Mouse (Mus musculus) hindbrain, embryonic 13.5 days (tissue): Measurements from ENCODE around the gene Vsx1. TPM values are rescaled to one million over a fixed set of nuclear protein-coding genes. Genes with fewer than 3 reads are reported as not detected.
A peak's percentile ranks its signal among the peaks of the same experiment; 100 is the strongest.

ENCODE experiments used
- ATAC-seq: fragments of 200-750 bp; cut with Nextera tagmentation; 2 replicates; pipeline ENCODE4 v1.8.0; 2017; ENCODE audit warnings: moderate TSS enrichment; ENCODE audit not compliant: low FRiP score
- H3K27ac ChIP-seq: fragments of 300-500 bp; sonication (generic); 2 replicates; pipeline ENCODE4 v1.5.1; 2015; ENCODE audit warnings: inconsistent platforms, mild to moderate bottlenecking, moderate library complexity
- H3K27me3 ChIP-seq: fragments of 300-500 bp; sonication (generic); 2 replicates; pipeline ENCODE4 v1.6.1; 2015; ENCODE audit warnings: mild to moderate bottlenecking, inconsistent platforms
- H3K36me3 ChIP-seq: fragments of 300-500 bp; sonication (generic); 2 replicates; pipeline ENCODE4 v1.6.1; 2015; ENCODE audit warnings: mild to moderate bottlenecking, inconsistent platforms
- H3K4me1 ChIP-seq: fragments of 300-500 bp; sonication (generic); replicated peaks from 2 replicates; pipeline ENCODE4 v1.6.1; 2015; ENCODE audit warnings: inconsistent platforms
- H3K4me2 ChIP-seq: fragments of 300-500 bp; sonication (generic); 2 replicates; pipeline ENCODE4 v1.6.1; 2015; ENCODE audit warnings: inconsistent platforms, mild to moderate bottlenecking, moderate library complexity
- H3K4me3 ChIP-seq: fragments of 300-500 bp; sonication (generic); 2 replicates; pipeline ENCODE4 v1.5.1; 2015; ENCODE audit warnings: mild to moderate bottlenecking, inconsistent platforms
- H3K9ac ChIP-seq: fragments of 300-500 bp; sonication (generic); 2 replicates; pipeline ENCODE4 v1.6.1; 2015; ENCODE audit warnings: mild to moderate bottlenecking, inconsistent platforms
- H3K9me3 ChIP-seq: fragments of 300-500 bp; sonication (generic); 2 replicates; pipeline ENCODE4 v1.6.1; 2016; ENCODE audit warnings: inconsistent platforms
- WGBS: fragments of 180-500 bp; shearing (Covaris S2); methylation state at CpG from one replicate; pipeline ENCODE4 v1.1.7; 2015; 5-methylcytosine and 5-hydroxymethylcytosine counted together
- polyA plus RNA-seq: library from polyadenylated mRNA; unstranded; fragments of >200 nt; fragmentation: Nextera tagmentation; extraction: Ambion mirVana; gene quantifications from 2 replicates; pipeline ENCODE4 v1.2.1, GENCODE M21; 2015

Gene Vsx1
- polyA plus RNA-seq, 1 experiment from 2014 or later = 0.18 TPM

DNA sequence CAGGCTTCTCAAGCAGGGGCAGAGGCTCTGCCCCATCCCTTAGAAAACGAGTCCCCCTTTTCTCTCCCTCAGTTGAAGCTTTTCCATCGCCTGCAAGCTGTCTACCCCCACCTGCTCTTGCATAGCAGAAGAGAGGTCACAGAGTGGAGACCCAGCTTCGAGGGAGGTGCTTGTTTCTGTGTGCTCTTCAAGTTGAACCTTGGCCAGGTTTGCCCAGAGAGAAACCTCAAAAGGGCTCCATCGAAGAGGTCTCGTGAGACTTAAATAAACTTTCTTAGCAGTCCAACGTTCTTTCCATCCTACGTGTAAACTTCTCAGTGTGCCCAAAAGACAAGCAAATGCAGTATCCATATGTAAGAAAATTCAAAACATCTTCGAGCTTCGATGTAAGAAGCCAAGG lies 37.8 kb downstream of the Vsx1 start:
- Histone ChIP-seq H3K4me1 (peaks cover 40% of the 10 kb centered on the region), H3K27me3 (no peaks in the 10 kb centered on the region), H3K9ac (no peak overlapping the region), H3K4me3 (no peak overlapping the region), H3K36me3 (no peaks in the 10 kb centered on the region), H3K27ac (peak overlapping the region; percentile 37; the same call in 1 of the 2 replicates), H3K4me2 (no peak overlapping the region), H3K9me3 (no peaks in the 10 kb centered on the region)
- WGBS = 65% methylated on average over 9 of the region's 9 CpGs
- ATAC-seq = no peak

DNA sequence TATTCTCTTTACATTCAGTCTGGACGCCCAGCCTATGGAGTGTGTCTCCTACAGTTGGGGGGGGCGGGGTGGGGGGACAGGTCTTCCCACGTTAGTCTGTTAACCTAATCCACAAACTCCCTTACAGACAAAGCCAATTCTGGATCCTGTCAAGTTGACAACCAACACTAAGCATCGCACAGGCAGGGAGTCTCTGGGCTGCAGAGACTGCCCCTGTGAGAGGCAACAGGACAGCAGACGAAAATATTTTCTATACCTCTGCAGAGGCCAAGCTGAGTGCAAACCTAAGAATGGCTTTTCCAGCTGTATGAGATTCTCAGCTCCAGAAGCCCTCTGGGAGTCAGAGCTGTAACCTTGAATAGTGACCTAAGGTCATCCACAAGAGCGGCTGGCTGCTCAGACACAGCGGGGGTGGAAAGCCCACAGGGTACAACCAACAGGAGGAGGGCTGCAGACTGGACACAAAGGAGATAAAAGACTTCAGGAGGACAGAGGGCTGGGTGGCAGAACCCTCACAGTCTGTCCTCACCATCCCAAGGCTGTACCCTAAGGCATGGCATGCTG lies 38.6 kb downstream of the Vsx1 start:
- H3K4me1 ChIP-seq = peaks cover 45% of the 10 kb centered on the region
- no peak overlapping the region for H3K9ac ChIP-seq
- H3K9me3 ChIP-seq = no peaks in the 10 kb centered on the region
- 7% methylated on average over 7 of the region's 7 CpGs for WGBS
- H3K36me3 ChIP-seq = no peaks in the 10 kb centered on the region
- ATAC-seq = peak; percentile 22; the same call in 1 of the 2 replicates
- no peak overlapping the region for H3K4me3 ChIP-seq
- no peak overlapping the region for H3K4me2 ChIP-seq
- H3K27me3 ChIP-seq = no peaks in the 10 kb centered on the region
- peak overlapping the region; percentile 37 for H3K27ac ChIP-seq

DNA sequence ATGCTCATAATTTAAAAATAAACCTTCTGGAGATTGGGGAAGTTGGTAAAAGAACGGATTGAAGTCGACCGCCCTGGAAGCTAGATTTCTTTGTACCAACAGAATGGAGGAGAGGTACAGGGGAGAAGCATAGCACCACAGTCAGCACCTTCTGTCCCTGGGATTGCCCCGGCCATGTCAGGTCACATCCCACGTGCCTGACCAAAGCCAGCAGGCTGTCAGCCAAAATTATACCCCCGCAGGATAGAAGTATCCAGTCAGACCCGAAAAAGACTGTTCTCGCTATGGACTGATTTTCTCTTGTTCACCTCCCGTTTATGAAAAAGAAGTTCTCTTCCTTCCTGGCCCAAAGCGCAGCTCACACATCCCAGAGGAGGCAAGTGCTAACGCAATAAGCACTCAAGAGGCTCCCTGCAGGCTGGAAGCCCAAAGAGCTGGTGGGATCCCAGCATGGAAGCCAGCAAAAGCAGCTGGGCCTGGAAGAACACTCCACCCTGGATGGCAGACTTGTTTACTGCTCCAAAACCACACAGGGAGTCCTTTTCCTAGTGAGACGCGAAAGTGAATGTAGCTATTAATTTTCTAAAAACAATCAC lies 40.8 kb downstream of the Vsx1 start:
- no peak for ATAC-seq
- Histone ChIP-seq H3K36me3 (no peaks in the 10 kb centered on the region), H3K4me2 (no peak overlapping the region), H3K4me1 (peaks cover 54% of the 10 kb centered on the region), H3K27me3 (no peaks in the 10 kb centered on the region), H3K4me3 (no peak overlapping the region), H3K9ac (no peak overlapping the region), H3K27ac (peak overlapping the region; percentile 67), H3K9me3 (no peaks in the 10 kb centered on the region)
- WGBS = 56% methylated on average over 13 of the region's 13 CpGs

- WGBS = 66% methylated on average over 14 of the region's 14 CpGs
- ATAC-seq = no peak
- Histone ChIP-seq H3K4me3 (no peak overlapping the region), H3K9me3 (no peaks in the 10 kb centered on the region), H3K4me1 (peaks cover 56% of the 10 kb centered on the region), H3K9ac (no peak overlapping the region), H3K27me3 (no peaks in the 10 kb centered on the region), H3K4me2 (no peak overlapping the region), H3K27ac (no peak overlapping the region), H3K36me3 (no peaks in the 10 kb centered on the region)
These were observed 41.4 kb downstream of the Vsx1 start for GRCm38 (mm10) chr2:150647681-150648299.

- Histone ChIP-seq H3K27ac (peak overlapping the region; percentile 95), H3K36me3 (no peaks in the 10 kb centered on the region), H3K4me1 (peaks cover 63% of the 10 kb centered on the region), H3K4me3 (no peak overlapping the region), H3K4me2 (no peak overlapping the region), H3K9me3 (no peaks in the 10 kb centered on the region), H3K9ac (no peak overlapping the region), H3K27me3 (no peaks in the 10 kb centered on the region)
- WGBS = 84% methylated on average over 8 of the region's 8 CpGs
- ATAC-seq = no peak
These were observed 42.6 kb downstream of the Vsx1 start for GRCm38 (mm10) chr2:150646411-150647121.

GRCm38 (mm10) chr2:150645225-150645624 lies 43.9 kb downstream of the Vsx1 start:
- no peaks in the 10 kb centered on the region for H3K9me3 ChIP-seq
- ATAC-seq = no peak
- peak overlapping the region; percentile 95 for H3K27ac ChIP-seq
- H3K36me3 ChIP-seq = peaks cover 5% of the 10 kb centered on the region; the same call in 1 of the 2 replicates
- H3K4me3 ChIP-seq = no peak overlapping the region
- no peaks in the 10 kb centered on the region for H3K27me3 ChIP-seq
- H3K4me1 ChIP-seq = peaks cover 52% of the 10 kb centered on the region
- WGBS = 91% methylated on average over 4 of the region's 4 CpGs
- H3K4me2 ChIP-seq = no peak overlapping the region
- no peak overlapping the region for H3K9ac ChIP-seq

GRCm38 (mm10) chr2:150643726-150644415 lies 45.3 kb downstream of the Vsx1 start:
- peak overlapping the region; percentile 95 for H3K27ac ChIP-seq
- H3K9me3 ChIP-seq = no peaks in the 10 kb centered on the region
- H3K9ac ChIP-seq = 0 out of 2 replicates have a peak overlapping the region, but pooled peaks have one; percentile 29
- peaks cover 7% of the 10 kb centered on the region; the same call in 1 of the 2 replicates for H3K36me3 ChIP-seq
- no peak overlapping the region for H3K4me3 ChIP-seq
- 26% methylated on average over 8 of the region's 8 CpGs for WGBS
- peaks cover 42% of the 10 kb centered on the region for H3K4me1 ChIP-seq
- peak; percentile 99 for ATAC-seq
- no peaks in the 10 kb centered on the region for H3K27me3 ChIP-seq
- peak overlapping the region; percentile 30 for H3K4me2 ChIP-seq

DNA sequence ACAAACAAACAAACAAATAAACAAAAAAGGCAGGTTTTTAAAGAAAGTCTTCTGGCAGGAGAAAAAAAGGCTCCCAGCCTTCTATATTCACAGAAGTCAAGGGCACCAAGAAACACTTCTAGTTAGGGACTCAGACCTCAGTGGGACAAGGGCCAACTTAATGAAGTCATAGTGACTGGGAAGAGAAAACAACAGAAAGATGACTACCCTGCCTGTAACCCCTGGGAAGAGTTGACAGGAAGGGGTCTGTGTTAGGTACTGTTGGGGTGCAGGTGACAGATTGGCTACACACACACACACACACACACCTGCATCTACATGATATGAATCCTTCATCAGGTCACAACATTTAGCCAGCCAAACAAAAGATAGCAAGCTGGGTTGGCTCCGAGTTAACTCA lies 46.0 kb downstream of the Vsx1 start:
- H3K36me3 ChIP-seq = peaks cover 10% of the 10 kb centered on the region; the same call in 1 of the 2 replicates
- no peak overlapping the region for H3K9ac ChIP-seq
- H3K27me3 ChIP-seq = no peaks in the 10 kb centered on the region
- H3K27ac ChIP-seq = peak overlapping the region; percentile 95
- H3K4me1 ChIP-seq = peaks cover 43% of the 10 kb centered on the region
- 72% methylated on average over 1 of the region's 1 CpGs for WGBS
- no peak overlapping the region for H3K4me3 ChIP-seq
- ATAC-seq = no peak
- no peaks in the 10 kb centered on the region for H3K9me3 ChIP-seq
- no peak overlapping the region for H3K4me2 ChIP-seq

- 33% methylated on average over 2 of the region's 2 CpGs for WGBS
- H3K27ac ChIP-seq = peak overlapping the region; percentile 67
- H3K4me1 ChIP-seq = peaks cover 25% of the 10 kb centered on the region
- H3K36me3 ChIP-seq = peaks cover 40% of the 10 kb centered on the region
- H3K4me3 ChIP-seq = no peak overlapping the region
- no peaks in the 10 kb centered on the region for H3K27me3 ChIP-seq
- H3K9ac ChIP-seq = no peak overlapping the region
- no peak for ATAC-seq
- no peaks in the 10 kb centered on the region for H3K9me3 ChIP-seq
- no peak overlapping the region for H3K4me2 ChIP-seq
These were observed 50.8 kb downstream of the Vsx1 start for GRCm38 (mm10) chr2:150638370-150638733.

DNA sequence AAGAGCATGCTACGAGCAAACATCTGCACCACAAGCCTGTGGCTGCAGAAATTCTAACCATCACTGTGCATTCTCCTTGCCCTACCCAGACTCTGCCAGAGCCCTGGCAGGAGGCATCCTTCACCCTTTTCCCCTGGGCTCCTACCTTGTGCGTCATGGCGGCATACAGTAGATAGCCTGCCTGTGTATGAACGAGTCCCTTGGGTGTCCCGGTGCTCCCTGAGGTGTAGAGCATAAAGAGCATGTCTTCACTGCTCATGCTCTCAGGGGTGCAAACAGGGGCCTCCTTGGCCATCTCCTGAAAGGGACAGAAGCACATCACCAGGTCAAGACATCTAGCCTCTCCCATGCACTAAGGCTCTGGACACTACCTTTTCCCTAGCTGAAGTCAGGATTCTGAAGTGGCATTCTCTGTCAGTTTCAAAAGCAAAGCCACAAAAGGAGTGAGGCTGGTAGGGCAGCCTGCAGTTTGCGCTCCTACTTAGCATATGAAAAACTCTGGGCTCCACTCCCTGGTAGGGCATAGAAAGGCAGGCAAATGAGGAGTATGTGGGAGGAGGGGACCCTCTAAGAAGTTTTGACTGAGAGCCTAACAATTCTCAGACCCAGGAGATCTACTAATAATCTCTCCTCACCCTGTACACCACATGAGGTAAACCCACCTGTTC lies 51.3 kb downstream of the Vsx1 start:
- no peak overlapping the region for H3K4me2 ChIP-seq
- peaks cover 24% of the 10 kb centered on the region for H3K4me1 ChIP-seq
- WGBS = 42% methylated on average over 6 of the region's 6 CpGs
- H3K27me3 ChIP-seq = no peaks in the 10 kb centered on the region
- peaks cover 43% of the 10 kb centered on the region for H3K36me3 ChIP-seq
- peak; percentile 75 for ATAC-seq
- H3K27ac ChIP-seq = peak overlapping the region; percentile 67
- H3K4me3 ChIP-seq = no peak overlapping the region
- H3K9ac ChIP-seq = peak overlapping the region; percentile 49; the same call in 1 of the 2 replicates
- H3K9me3 ChIP-seq = no peaks in the 10 kb centered on the region

DNA sequence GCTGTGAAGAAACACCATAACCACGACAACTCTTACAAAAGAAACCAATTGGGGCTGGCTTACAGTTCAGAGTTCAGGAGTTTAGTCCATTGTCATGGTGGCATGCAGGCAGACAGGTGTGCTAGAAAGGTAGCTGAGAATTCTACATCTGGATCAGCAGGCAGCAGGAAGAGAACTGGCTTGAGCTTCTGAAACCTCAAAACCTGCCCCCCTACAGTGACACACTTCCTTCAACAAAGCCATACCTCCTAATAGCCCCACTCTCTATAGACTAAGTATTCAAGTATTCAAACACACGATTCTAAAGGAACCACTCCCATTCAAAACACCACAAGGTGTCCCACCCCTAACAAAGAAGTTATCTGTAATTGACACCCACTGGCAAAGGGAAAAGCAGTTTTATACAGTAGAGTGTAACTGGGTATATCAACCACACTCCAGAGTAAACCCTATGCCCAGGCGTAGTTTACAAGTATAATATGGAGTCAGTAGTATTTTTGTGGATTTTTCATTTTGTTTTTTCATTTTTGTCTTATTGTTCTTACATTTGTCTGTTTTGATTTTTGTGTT lies 53.2 kb downstream of the Vsx1 start:
- WGBS = 73% methylated on average over 3 of the region's 3 CpGs
- no peak for ATAC-seq
- no peaks in the 10 kb centered on the region for H3K27me3 ChIP-seq
- no peaks in the 10 kb centered on the region for H3K9me3 ChIP-seq
- peaks cover 16% of the 10 kb centered on the region for H3K4me1 ChIP-seq
- H3K4me2 ChIP-seq = no peak overlapping the region
- peaks cover 39% of the 10 kb centered on the region for H3K36me3 ChIP-seq
- H3K27ac ChIP-seq = no peak overlapping the region
- no peak overlapping the region for H3K9ac ChIP-seq
- H3K4me3 ChIP-seq = no peak overlapping the region
